Mouse (Mus musculus): Measurements from ENCODE around the gene Ppp1r17. TPM values are rescaled to one million over a fixed set of nuclear protein-coding genes. Genes with fewer than 3 reads are reported as not detected.

Ppp1r17 gene
- 0.39 TPM in 2 replicates for polyA plus RNA-seq (2015; fragmentation: Nextera tagmentation; extraction: Ambion mirVana)

DNA sequence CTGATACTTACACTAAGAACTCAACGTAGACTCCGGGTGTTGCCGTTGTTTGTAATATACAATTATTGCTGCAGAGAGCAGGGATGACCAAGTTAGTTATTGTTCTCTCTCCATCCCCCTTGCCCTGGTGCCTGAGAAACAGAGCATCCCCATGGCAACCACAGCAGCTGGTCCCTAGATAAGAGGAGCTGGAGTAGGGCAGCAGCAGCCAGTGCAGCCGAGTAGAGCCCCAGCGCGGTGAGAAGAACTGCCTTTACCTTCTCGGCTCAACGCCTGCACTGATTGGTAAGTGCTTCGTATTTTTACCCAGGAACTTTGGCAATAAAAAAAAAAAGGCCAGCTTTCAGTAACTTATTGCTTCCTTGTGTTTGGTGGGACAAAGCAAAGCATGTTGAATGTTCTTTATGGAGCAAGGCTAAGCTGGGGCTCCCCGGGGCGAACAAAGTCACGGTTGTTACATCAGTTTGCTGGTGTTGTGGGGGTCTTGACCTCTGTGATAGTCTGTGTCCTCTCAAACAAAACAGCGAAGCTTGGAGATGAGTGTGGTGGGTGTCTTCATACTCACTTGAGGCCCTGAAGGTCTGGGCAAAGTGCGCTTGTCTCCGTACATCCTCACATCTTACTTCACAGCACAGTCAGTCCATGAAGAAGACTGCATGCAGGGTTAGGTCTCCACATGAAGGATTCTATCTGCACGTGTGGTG, at the start of gene Ppp1r17:
TSS of gene Ppp1r17 (plus strand) at position 207 of the 704 bp plus-strand sequence.
- no peaks in the 10 kb centered on the region for H3K27me3 ChIP-seq (replicated peaks)
- no peak within 1 kb of the TSS for H3K27ac ChIP-seq
- H3K4me2 ChIP-seq (replicated peaks) = no peak within 1 kb of the TSS
- no peak for ATAC-seq
- 67% methylated on average over 16 of the region's 16 CpGs for WGBS
- H3K4me3 ChIP-seq (replicated peaks) = no peak within 1 kb of the TSS
- no peak within 1 kb of the TSS for H3K9ac ChIP-seq
- H3K4me1 ChIP-seq (replicated peaks) = no peaks in the 10 kb centered on the region
- H3K36me3 ChIP-seq = no peaks in the 10 kb centered on the region
- H3K9me3 ChIP-seq = no peaks in the 10 kb centered on the region

DNA sequence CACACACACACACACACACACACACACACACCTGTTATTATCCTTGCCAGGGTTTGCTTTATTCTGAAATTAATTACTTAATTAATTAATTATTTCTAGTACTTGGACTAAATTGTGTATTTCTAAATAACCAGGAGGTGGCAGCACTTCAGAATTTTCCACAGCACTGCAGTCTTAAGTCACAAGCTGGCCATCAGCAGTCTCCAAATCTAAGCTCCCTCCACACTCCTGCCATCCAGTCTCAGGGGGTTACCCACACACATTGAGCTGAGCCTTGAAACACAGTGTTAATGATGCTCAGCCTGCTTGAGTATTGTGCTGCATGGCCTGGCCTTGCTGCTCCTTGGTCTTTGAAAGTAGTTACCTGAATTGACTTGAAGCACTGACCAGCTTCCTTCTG, 44.3 kb upstream of the Ppp1r17 start:
- Histone ChIP-seq H3K4me3 (replicated peaks) (no peak overlapping the region), H3K9ac (no peak overlapping the region), H3K9me3 (no peaks in the 10 kb centered on the region), H3K36me3 (no peaks in the 10 kb centered on the region), H3K27ac (no peak overlapping the region), H3K4me1 (replicated peaks) (no peaks in the 10 kb centered on the region), H3K4me2 (replicated peaks) (no peak overlapping the region), H3K27me3 (replicated peaks) (no peaks in the 10 kb centered on the region)
- no peak for ATAC-seq

DNA sequence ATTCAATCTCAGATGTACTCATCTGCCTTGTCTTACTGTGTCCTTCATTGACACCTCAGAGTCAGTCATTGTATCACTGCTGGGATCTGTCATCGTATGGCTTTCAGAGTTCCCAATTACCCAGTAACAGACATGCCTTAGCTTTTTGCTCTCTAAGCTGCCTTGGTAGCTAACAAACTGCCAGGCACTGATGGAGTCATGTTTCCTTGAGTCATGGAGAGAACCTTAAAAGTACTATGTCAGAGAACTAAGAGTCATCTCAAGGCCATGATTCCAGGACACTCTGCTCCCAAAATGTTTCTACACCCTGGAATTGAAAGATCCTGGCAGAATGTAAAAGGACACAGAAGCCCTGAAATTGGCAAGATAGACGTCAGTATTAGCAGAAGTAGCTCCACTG, 37.5 kb upstream of the Ppp1r17 start:
- Histone ChIP-seq H3K27me3 (replicated peaks) (no peaks in the 10 kb centered on the region), H3K9me3 (no peaks in the 10 kb centered on the region), H3K4me1 (replicated peaks) (no peaks in the 10 kb centered on the region), H3K36me3 (no peaks in the 10 kb centered on the region), H3K27ac (no peak overlapping the region), H3K4me3 (replicated peaks) (no peak overlapping the region), H3K9ac (no peak overlapping the region), H3K4me2 (replicated peaks) (no peak overlapping the region)
- ATAC-seq = no peak
- WGBS = 85% methylated on average over 2 of the region's 2 CpGs

DNA sequence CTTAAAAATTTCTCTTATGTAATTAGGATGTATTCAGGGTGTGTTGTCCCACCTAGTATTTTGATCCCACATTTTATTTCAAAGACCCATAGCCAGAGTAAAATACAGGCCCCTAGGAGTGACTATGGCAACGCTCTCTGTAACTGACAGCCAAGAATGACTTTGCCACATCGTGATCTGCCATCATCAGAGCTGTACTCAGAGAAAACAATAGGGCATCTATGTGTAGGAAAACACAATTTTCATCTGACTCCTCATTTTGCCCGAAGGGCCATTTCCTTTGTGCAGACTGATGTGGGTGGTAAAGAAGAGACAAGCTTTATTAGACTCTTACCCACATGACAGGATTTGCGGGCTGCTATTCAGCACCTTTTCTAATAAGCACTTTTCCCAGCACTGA, 8.6 kb upstream of the Ppp1r17 start:
- no peak overlapping the region for H3K4me3 ChIP-seq (replicated peaks)
- no peaks in the 10 kb centered on the region for H3K36me3 ChIP-seq
- H3K27me3 ChIP-seq (replicated peaks) = no peaks in the 10 kb centered on the region
- H3K9ac ChIP-seq = no peak overlapping the region
- no peaks in the 10 kb centered on the region for H3K9me3 ChIP-seq
- no peak for ATAC-seq
- 77% methylated on average over 4 of the region's 4 CpGs for WGBS
- no peak overlapping the region for H3K4me2 ChIP-seq (replicated peaks)
- H3K4me1 ChIP-seq (replicated peaks) = no peaks in the 10 kb centered on the region
- no peak overlapping the region for H3K27ac ChIP-seq

DNA sequence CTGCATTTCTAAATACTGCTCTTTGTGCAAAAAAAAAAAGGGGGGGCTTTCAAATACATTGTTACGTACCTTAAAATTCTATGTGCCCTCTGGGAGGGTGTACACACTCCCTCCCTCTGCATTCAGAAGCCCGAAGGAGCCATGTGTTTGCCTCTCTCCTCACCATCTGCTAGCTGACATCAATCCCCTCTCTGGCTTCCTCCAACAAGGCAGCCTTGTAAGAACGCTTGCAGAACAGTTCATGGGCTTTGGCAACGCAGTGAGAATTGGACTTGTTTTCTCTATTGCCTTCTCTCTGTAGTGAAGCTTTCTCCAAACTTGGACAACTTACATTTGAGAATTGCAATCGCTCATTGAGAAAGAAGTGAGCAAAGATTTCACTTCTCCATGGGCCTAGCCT, 4.9 kb upstream of the Ppp1r17 start:
- no peak overlapping the region for H3K27ac ChIP-seq
- WGBS = 74% methylated on average over 5 of the region's 5 CpGs
- ATAC-seq = no peak

DNA sequence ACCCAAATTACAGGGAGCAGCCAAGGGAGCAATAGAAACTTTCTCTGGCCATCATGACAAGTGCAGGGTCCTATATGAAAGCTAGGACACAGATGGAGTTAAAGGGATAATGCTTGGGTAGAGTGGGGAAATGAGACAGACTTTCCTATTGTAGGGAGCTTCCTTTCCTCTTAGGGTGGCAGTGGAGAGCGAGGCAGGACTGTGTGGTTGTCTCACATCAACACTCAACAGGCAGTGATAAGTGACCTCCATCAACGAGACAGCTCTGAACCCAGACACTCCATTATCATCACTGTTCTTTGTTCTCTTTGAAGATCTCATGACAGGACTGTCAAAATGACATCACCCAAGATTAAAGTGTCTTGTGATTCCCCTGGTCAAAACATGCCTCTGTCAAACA, 2.3 kb downstream of the Ppp1r17 start:
- H3K27ac ChIP-seq = no peak overlapping the region
- H3K9me3 ChIP-seq = no peaks in the 10 kb centered on the region
- WGBS = 49% methylated on average over 2 of the region's 2 CpGs
- no peaks in the 10 kb centered on the region for H3K36me3 ChIP-seq
- H3K4me1 ChIP-seq (replicated peaks) = no peaks in the 10 kb centered on the region
- H3K4me3 ChIP-seq (replicated peaks) = no peak overlapping the region
- no peaks in the 10 kb centered on the region for H3K27me3 ChIP-seq (replicated peaks)
- H3K4me2 ChIP-seq (replicated peaks) = no peak overlapping the region
- no peak overlapping the region for H3K9ac ChIP-seq
- no peak for ATAC-seq

More for the DNA sequence above, 4.9 kb upstream of the Ppp1r17 start:
- no peaks in the 10 kb centered on the region for H3K9me3 ChIP-seq
- no peaks in the 10 kb centered on the region for H3K27me3 ChIP-seq (replicated peaks)
- no peaks in the 10 kb centered on the region for H3K36me3 ChIP-seq
- H3K4me1 ChIP-seq (replicated peaks) = no peaks in the 10 kb centered on the region
- no peak overlapping the region for H3K4me3 ChIP-seq (replicated peaks)
- no peak overlapping the region for H3K9ac ChIP-seq
- no peak overlapping the region for H3K4me2 ChIP-seq (replicated peaks)

DNA sequence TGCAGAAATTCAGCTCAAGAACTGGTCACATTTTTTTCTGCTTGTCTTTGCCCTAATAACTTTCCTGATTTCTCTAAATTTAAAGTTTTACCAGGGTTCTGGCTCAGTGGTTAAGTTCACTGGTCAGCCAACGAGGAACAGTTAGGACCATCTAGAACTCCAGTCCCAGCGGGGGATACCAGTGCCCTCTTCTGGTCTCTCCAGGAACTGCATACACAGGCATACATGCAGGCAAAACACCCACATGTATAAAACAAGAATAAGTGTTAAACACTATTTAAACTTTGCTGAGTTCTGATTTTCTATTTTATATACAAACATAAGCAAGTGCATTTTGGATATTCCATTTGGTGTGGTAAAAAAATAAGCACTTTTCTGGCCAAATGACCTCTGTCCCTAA, 8.2 kb downstream of the Ppp1r17 start:
- no peaks in the 10 kb centered on the region for H3K36me3 ChIP-seq
- WGBS = 73% methylated on average over 2 of the region's 2 CpGs
- no peak for ATAC-seq
- no peak overlapping the region for H3K4me3 ChIP-seq (replicated peaks)
- H3K9ac ChIP-seq = no peak overlapping the region
- no peaks in the 10 kb centered on the region for H3K4me1 ChIP-seq (replicated peaks)
- no peak overlapping the region for H3K4me2 ChIP-seq (replicated peaks)
- no peaks in the 10 kb centered on the region for H3K9me3 ChIP-seq
- H3K27ac ChIP-seq = no peak overlapping the region
- no peaks in the 10 kb centered on the region for H3K27me3 ChIP-seq (replicated peaks)

DNA sequence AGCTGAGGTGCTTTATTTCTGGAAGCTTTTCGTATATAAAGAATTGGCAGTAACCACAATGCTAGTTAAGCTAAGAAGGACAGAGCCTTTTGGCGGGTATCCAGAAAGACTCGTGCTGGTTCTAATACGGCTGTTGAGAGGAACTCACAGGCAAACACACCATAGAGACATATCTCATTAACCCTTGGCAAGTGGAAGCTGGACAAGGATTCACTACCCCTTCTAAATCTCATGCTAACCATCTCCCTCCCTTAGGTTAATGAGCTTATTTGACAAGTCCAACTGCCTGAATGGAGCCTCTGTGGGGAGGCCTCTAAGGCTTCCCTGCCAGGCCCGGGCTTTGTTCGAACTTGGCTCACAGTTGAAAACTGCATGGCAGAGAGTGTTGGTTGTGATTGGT, 10.0 kb downstream of the Ppp1r17 start:
- Histone ChIP-seq H3K4me3 (replicated peaks) (no peak overlapping the region), H3K9me3 (no peaks in the 10 kb centered on the region), H3K27ac (no peak overlapping the region), H3K4me1 (replicated peaks) (no peaks in the 10 kb centered on the region), H3K36me3 (no peaks in the 10 kb centered on the region), H3K4me2 (replicated peaks) (no peak overlapping the region), H3K9ac (no peak overlapping the region), H3K27me3 (replicated peaks) (no peaks in the 10 kb centered on the region)
- no peak for ATAC-seq
- 58% methylated on average over 6 of the region's 6 CpGs for WGBS

DNA sequence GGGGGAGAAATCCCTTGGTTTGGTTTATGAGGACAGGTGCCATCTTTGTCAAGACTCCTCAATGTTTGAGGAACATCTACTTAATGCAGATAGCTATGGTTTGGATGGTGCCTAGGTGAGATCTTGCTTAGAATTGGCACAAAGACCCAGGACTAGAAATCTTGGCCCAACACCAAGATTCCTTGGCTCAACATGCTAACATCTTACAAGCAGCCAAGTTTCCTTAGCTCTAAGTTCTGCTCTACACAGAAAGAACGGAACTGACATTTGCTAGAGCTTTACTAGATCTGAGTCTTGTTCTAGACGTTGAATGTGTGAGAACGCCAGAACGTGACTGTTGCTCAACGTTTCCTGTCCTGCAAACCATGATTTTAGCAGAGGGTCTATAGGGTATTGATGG, 10.7 kb downstream of the Ppp1r17 start:
- no peaks in the 10 kb centered on the region for H3K4me1 ChIP-seq (replicated peaks)
- H3K27me3 ChIP-seq (replicated peaks) = no peaks in the 10 kb centered on the region
- H3K9ac ChIP-seq = no peak overlapping the region
- 85% methylated on average over 5 of the region's 5 CpGs for WGBS
- H3K36me3 ChIP-seq = no peaks in the 10 kb centered on the region
- no peaks in the 10 kb centered on the region for H3K9me3 ChIP-seq
- H3K27ac ChIP-seq = no peak overlapping the region
- no peak overlapping the region for H3K4me2 ChIP-seq (replicated peaks)
- H3K4me3 ChIP-seq (replicated peaks) = no peak overlapping the region
- no peak for ATAC-seq

DNA sequence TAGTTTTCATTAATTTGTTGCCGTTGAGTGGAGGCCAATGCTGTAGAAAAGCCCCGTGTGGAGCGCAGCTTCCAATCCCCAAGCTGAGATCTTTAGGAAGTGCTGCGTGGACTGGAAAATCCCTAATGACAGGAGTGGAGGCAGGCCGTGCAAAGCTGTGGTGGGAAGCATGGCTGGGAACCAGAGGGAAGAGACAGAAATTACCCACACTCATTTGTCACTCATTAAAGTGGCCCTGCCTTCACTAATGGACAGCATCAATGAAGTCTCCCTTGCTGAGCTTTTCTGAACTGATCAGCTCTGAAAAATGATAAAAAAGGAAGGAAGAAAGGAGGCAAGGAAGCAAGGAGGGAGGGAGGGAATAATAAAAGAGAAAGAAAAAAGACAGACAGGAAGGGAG, 12.7 kb downstream of the Ppp1r17 start:
- Histone ChIP-seq H3K36me3 (no peaks in the 10 kb centered on the region), H3K4me1 (replicated peaks) (no peaks in the 10 kb centered on the region)
- 66% methylated on average over 5 of the region's 5 CpGs for WGBS

DNA sequence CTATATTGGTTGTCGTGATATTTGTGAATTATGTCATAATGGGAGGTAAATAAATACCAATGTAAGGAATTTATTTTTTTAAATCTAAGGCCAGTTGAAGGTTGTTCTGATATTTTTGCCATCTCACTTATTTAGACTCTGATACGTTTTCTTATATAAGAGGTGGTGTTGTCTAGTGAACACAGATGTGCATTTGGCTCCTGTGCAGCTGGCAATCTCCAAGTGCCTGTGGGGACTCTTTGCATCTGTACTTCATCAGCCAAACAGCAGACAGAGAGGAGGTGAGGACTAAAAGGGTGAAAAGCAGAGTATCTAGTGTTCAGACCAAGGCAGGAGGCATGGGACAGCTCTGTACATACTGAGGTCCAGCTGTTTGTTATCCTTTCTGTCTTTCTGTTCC, 14.9 kb downstream of the Ppp1r17 start:
- no peak overlapping the region for H3K27ac ChIP-seq
- WGBS = 81% methylated on average over 2 of the region's 2 CpGs

More for the DNA sequence above, 12.7 kb downstream of the Ppp1r17 start:
- H3K9me3 ChIP-seq = no peaks in the 10 kb centered on the region
- H3K27ac ChIP-seq = no peak overlapping the region
- no peak for ATAC-seq
- no peak overlapping the region for H3K4me3 ChIP-seq (replicated peaks)
- no peak overlapping the region for H3K9ac ChIP-seq
- no peaks in the 10 kb centered on the region for H3K27me3 ChIP-seq (replicated peaks)
- H3K4me2 ChIP-seq (replicated peaks) = no peak overlapping the region

DNA sequence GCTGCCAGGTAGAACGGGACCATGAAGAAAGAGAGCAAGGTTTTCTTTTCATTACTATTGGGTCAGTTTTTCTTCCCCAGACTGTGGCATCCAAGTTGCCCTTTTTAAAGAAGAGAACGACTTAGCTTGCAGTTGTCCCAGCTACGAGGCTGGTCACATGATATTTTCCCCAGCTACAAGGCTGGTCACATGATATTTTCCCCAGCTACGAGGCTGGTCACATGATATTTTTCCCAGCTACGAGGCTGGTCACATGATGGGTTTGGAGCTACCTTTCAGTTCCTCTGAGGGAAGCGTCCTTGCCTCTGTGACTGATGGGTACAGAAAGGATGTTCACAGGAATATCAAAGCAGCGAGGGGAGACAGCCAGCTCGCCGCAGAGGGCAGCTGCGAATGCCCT, 17.8 kb downstream of the Ppp1r17 start:
- H3K9ac ChIP-seq = no peak overlapping the region
- H3K4me2 ChIP-seq (replicated peaks) = no peak overlapping the region
- ATAC-seq = no peak
- no peaks in the 10 kb centered on the region for H3K9me3 ChIP-seq
- no peak overlapping the region for H3K4me3 ChIP-seq (replicated peaks)
- H3K36me3 ChIP-seq = no peaks in the 10 kb centered on the region
- 79% methylated on average over 10 of the region's 10 CpGs for WGBS
- no peaks in the 10 kb centered on the region for H3K27me3 ChIP-seq (replicated peaks)
- no peaks in the 10 kb centered on the region for H3K4me1 ChIP-seq (replicated peaks)
- H3K27ac ChIP-seq = no peak overlapping the region

More for the DNA sequence above, 14.9 kb downstream of the Ppp1r17 start:
- no peak overlapping the region for H3K9ac ChIP-seq
- no peaks in the 10 kb centered on the region for H3K4me1 ChIP-seq (replicated peaks)
- H3K27me3 ChIP-seq (replicated peaks) = no peaks in the 10 kb centered on the region
- no peak overlapping the region for H3K4me2 ChIP-seq (replicated peaks)
- no peaks in the 10 kb centered on the region for H3K36me3 ChIP-seq
- H3K4me3 ChIP-seq (replicated peaks) = no peak overlapping the region
- no peaks in the 10 kb centered on the region for H3K9me3 ChIP-seq
- no peak for ATAC-seq

DNA sequence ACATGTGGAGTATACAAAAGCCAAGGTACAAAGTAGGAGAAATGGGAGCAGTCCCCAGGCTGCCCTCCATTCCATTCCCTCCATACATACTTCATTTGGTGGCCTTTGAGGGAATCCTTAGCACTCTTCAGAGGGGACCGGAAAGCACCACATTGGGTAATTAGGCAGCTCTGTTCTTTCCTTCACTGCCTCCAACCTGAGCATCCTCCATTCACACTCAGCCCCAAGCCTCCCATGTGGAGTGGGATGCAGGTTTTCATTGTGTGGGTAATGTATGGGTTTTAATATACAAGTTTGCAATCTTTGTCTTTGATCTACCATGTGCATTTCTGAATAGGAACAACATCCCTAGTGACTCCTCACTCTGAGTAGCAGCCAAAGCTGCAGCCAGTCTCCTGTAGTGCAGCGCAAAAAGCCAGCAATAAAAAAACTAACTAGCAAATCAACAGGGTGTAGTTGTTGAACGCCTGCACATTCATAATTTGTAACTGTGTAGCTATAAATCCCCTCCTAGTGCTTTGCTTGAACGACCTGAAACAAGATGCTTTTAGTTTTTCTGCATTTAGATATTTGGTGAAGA, 22.3 kb downstream of the Ppp1r17 start:
- ATAC-seq = no peak
- no peaks in the 10 kb centered on the region for H3K27me3 ChIP-seq (replicated peaks)
- no peaks in the 10 kb centered on the region for H3K4me1 ChIP-seq (replicated peaks)
- H3K27ac ChIP-seq = no peak overlapping the region
- H3K9ac ChIP-seq = no peak overlapping the region
- H3K4me2 ChIP-seq (replicated peaks) = no peak overlapping the region
- H3K9me3 ChIP-seq = no peaks in the 10 kb centered on the region
- H3K4me3 ChIP-seq (replicated peaks) = no peak overlapping the region
- no peaks in the 10 kb centered on the region for H3K36me3 ChIP-seq
- WGBS = 69% methylated on average over 4 of the region's 4 CpGs
